Mouse (Mus musculus): ENCODE results near the gene Sin3b.

- TF ChIP-seq POLR2A (IDR thresholded peaks at IDR 0.05; ENCODE audit: low read depth, low read length) (no peak), CTCF (conservative IDR thresholded peaks at IDR 0.05 in 1 of 2, IDR thresholded peaks at IDR 0.05 in 1 of 2; ENCODE audit: low read depth in 2 of 2, low read length in 2 of 2) (no peak), RAD21 (IDR thresholded peaks at IDR 0.05; ENCODE audit: low read depth, low read length) (no peak), POLR2AphosphoS2 (IDR thresholded peaks at IDR 0.05; ENCODE audit: low read depth, low read length) (no peak), USF1 (IDR thresholded peaks at IDR 0.05; ENCODE audit: low read depth, low read length) (no peak), TCF12 (IDR thresholded peaks at IDR 0.05; ENCODE audit: low read depth, low read length) (no peak)
These were observed 13.8 kb downstream of the Sin3b start for GRCm38 (mm10) chr8:72736868-72737267.
